Mouse (Mus musculus): Measurements from ENCODE around the gene Syk. TPM values are rescaled to one million over a fixed set of nuclear protein-coding genes. Genes with fewer than 3 reads are reported as not detected.

The Syk gene
- polyA plus RNA-seq, 1 experiment from 2014 or later = 1.9 TPM

- H3K4me1 ChIP-seq (ENCODE audit: control insufficient read depth, insufficient read depth, low read length) = no peaks in the 10 kb centered on the region
These were observed 34.2 kb downstream of the Syk start for GRCm38 (mm10) chr13:52617096-52617714.

GRCm38 (mm10) chr13:52618592-52618991 is 35.6 kb downstream of the Syk start:
- Histone ChIP-seq H3K9ac (replicated peaks; ENCODE audit: low read length) (no peak overlapping the region), H3K4me3 (replicated peaks; ENCODE audit: low read depth, low read length) (no peak overlapping the region), H3K9me3 (ENCODE audit: control insufficient read depth, low read length) (no peaks in the 10 kb centered on the region), H3K27me3 (ENCODE audit: control insufficient read depth, insufficient read depth, low read length) (no peaks in the 10 kb centered on the region), H3K27ac (replicated peaks; ENCODE audit: low read depth, low read length) (no peak overlapping the region), H3K4me2 (ENCODE audit: low read length) (no peak overlapping the region), H3K4me1 (ENCODE audit: control insufficient read depth, insufficient read depth, low read length) (no peaks in the 10 kb centered on the region), H3K36me3 (ENCODE audit: control insufficient read depth, insufficient read depth, low read length) (no peaks in the 10 kb centered on the region)
- ATAC-seq (ENCODE audit: low FRiP score, low TSS enrichment) = no peak
- 79% methylated on average over 4 of the region's 4 CpGs for WGBS
- DNase-seq = no peak

More at GRCm38 (mm10) chr13:52617096-52617714, 34.2 kb downstream of the Syk start:
- H3K4me2 ChIP-seq (ENCODE audit: low read length) = no peak overlapping the region
- WGBS = 51% methylated on average over 11 of the region's 11 CpGs
- no peaks in the 10 kb centered on the region for H3K9me3 ChIP-seq (ENCODE audit: control insufficient read depth, low read length)
- no peaks in the 10 kb centered on the region for H3K36me3 ChIP-seq (ENCODE audit: control insufficient read depth, insufficient read depth, low read length)
- no peaks in the 10 kb centered on the region for H3K27me3 ChIP-seq (ENCODE audit: control insufficient read depth, insufficient read depth, low read length)
- H3K4me3 ChIP-seq (replicated peaks; ENCODE audit: low read depth, low read length) = no peak overlapping the region
- H3K9ac ChIP-seq (replicated peaks; ENCODE audit: low read length) = no peak overlapping the region
- no peak for DNase-seq
- no peak overlapping the region for H3K27ac ChIP-seq (replicated peaks; ENCODE audit: low read depth, low read length)
- no peak for ATAC-seq (ENCODE audit: low FRiP score, low TSS enrichment)

GRCm38 (mm10) chr13:52619482-52619881 is 36.5 kb downstream of the Syk start:
- H3K4me2 ChIP-seq (ENCODE audit: low read length) = no peak overlapping the region
- no peaks in the 10 kb centered on the region for H3K27me3 ChIP-seq (ENCODE audit: control insufficient read depth, insufficient read depth, low read length)
- no peaks in the 10 kb centered on the region for H3K36me3 ChIP-seq (ENCODE audit: control insufficient read depth, insufficient read depth, low read length)
- no peaks in the 10 kb centered on the region for H3K4me1 ChIP-seq (ENCODE audit: control insufficient read depth, insufficient read depth, low read length)
- ATAC-seq (ENCODE audit: low FRiP score, low TSS enrichment) (no peak), DNase-seq (no peak)
- 86% methylated on average over 5 of the region's 5 CpGs for WGBS
- no peak overlapping the region for H3K9ac ChIP-seq (replicated peaks; ENCODE audit: low read length)
- no peak overlapping the region for H3K4me3 ChIP-seq (replicated peaks; ENCODE audit: low read depth, low read length)
- no peaks in the 10 kb centered on the region for H3K9me3 ChIP-seq (ENCODE audit: control insufficient read depth, low read length)
- no peak overlapping the region for H3K27ac ChIP-seq (replicated peaks; ENCODE audit: low read depth, low read length)

GRCm38 (mm10) chr13:52624038-52624437 is 41.1 kb downstream of the Syk start:
- no peaks in the 10 kb centered on the region for H3K27me3 ChIP-seq (ENCODE audit: control insufficient read depth, insufficient read depth, low read length)
- H3K4me2 ChIP-seq (ENCODE audit: low read length) = no peak overlapping the region
- DNase-seq (peak; percentile 76), ATAC-seq (ENCODE audit: low FRiP score, low TSS enrichment) (no peak)
- H3K36me3 ChIP-seq (ENCODE audit: control insufficient read depth, insufficient read depth, low read length) = no peaks in the 10 kb centered on the region
- H3K9ac ChIP-seq (replicated peaks; ENCODE audit: low read length) = no peak overlapping the region
- 67% methylated on average over 4 of the region's 4 CpGs for WGBS
- H3K4me3 ChIP-seq (replicated peaks; ENCODE audit: low read depth, low read length) = no peak overlapping the region
- no peaks in the 10 kb centered on the region for H3K4me1 ChIP-seq (ENCODE audit: control insufficient read depth, insufficient read depth, low read length)
- no peak overlapping the region for H3K27ac ChIP-seq (replicated peaks; ENCODE audit: low read depth, low read length)
- H3K9me3 ChIP-seq (ENCODE audit: control insufficient read depth, low read length) = no peaks in the 10 kb centered on the region

GRCm38 (mm10) chr13:52628602-52629001 is 45.6 kb downstream of the Syk start:
- ATAC-seq (ENCODE audit: low FRiP score, low TSS enrichment) (no peak), DNase-seq (peak; percentile 83)
- no peak overlapping the region for H3K4me2 ChIP-seq (ENCODE audit: low read length)
- no peak overlapping the region for H3K27ac ChIP-seq (replicated peaks; ENCODE audit: low read depth, low read length)
- no peak overlapping the region for H3K9ac ChIP-seq (replicated peaks; ENCODE audit: low read length)
- no peaks in the 10 kb centered on the region for H3K27me3 ChIP-seq (ENCODE audit: control insufficient read depth, insufficient read depth, low read length)
- H3K36me3 ChIP-seq (ENCODE audit: control insufficient read depth, insufficient read depth, low read length) = no peaks in the 10 kb centered on the region
- H3K4me3 ChIP-seq (replicated peaks; ENCODE audit: low read depth, low read length) = no peak overlapping the region
- no peaks in the 10 kb centered on the region for H3K9me3 ChIP-seq (ENCODE audit: control insufficient read depth, low read length)
- H3K4me1 ChIP-seq (ENCODE audit: control insufficient read depth, insufficient read depth, low read length) = no peaks in the 10 kb centered on the region
- WGBS = 32% methylated on average over 9 of the region's 9 CpGs

- H3K27me3 ChIP-seq (ENCODE audit: control insufficient read depth, insufficient read depth, low read length) = no peaks in the 10 kb centered on the region
- H3K27ac ChIP-seq (replicated peaks; ENCODE audit: low read depth, low read length) = no peak overlapping the region
- H3K36me3 ChIP-seq (ENCODE audit: control insufficient read depth, insufficient read depth, low read length) = no peaks in the 10 kb centered on the region
- no peaks in the 10 kb centered on the region for H3K4me1 ChIP-seq (ENCODE audit: control insufficient read depth, insufficient read depth, low read length)
- H3K9ac ChIP-seq (replicated peaks; ENCODE audit: low read length) = no peak overlapping the region
- H3K4me3 ChIP-seq (replicated peaks; ENCODE audit: low read depth, low read length) = no peak overlapping the region
- DNase-seq (peak; percentile 42), ATAC-seq (ENCODE audit: low FRiP score, low TSS enrichment) (no peak)
- 57% methylated on average over 4 of the region's 4 CpGs for WGBS
- no peak overlapping the region for H3K4me2 ChIP-seq (ENCODE audit: low read length)
- no peaks in the 10 kb centered on the region for H3K9me3 ChIP-seq (ENCODE audit: control insufficient read depth, low read length)
These were observed 48.7 kb downstream of the Syk start for GRCm38 (mm10) chr13:52631624-52632023.

GRCm38 (mm10) chr13:52635484-52635883 is 52.5 kb downstream of the Syk start:
- 91% methylated on average over 3 of the region's 3 CpGs for WGBS
- H3K9ac ChIP-seq (replicated peaks; ENCODE audit: low read length) = no peak overlapping the region
- DNase-seq = no peak
- no peaks in the 10 kb centered on the region for H3K27me3 ChIP-seq (ENCODE audit: control insufficient read depth, insufficient read depth, low read length)
- H3K9me3 ChIP-seq (ENCODE audit: control insufficient read depth, low read length) = no peaks in the 10 kb centered on the region
- H3K36me3 ChIP-seq (ENCODE audit: control insufficient read depth, insufficient read depth, low read length) = no peaks in the 10 kb centered on the region
- H3K4me3 ChIP-seq (replicated peaks; ENCODE audit: low read depth, low read length) = no peak overlapping the region
- ATAC-seq (ENCODE audit: low FRiP score, low TSS enrichment) = no peak
- H3K27ac ChIP-seq (replicated peaks; ENCODE audit: low read depth, low read length) = no peak overlapping the region
- no peak overlapping the region for H3K4me2 ChIP-seq (ENCODE audit: low read length)
- H3K4me1 ChIP-seq (ENCODE audit: control insufficient read depth, insufficient read depth, low read length) = no peaks in the 10 kb centered on the region

- ATAC-seq (ENCODE audit: low FRiP score, low TSS enrichment) (no peak), DNase-seq (no peak)
- Histone ChIP-seq H3K9ac (replicated peaks; ENCODE audit: low read length) (no peak overlapping the region), H3K27ac (replicated peaks; ENCODE audit: low read depth, low read length) (no peak overlapping the region), H3K4me1 (ENCODE audit: control insufficient read depth, insufficient read depth, low read length) (no peaks in the 10 kb centered on the region), H3K4me3 (replicated peaks; ENCODE audit: low read depth, low read length) (no peak overlapping the region), H3K4me2 (ENCODE audit: low read length) (no peak overlapping the region), H3K27me3 (ENCODE audit: control insufficient read depth, insufficient read depth, low read length) (no peaks in the 10 kb centered on the region), H3K36me3 (ENCODE audit: control insufficient read depth, insufficient read depth, low read length) (no peaks in the 10 kb centered on the region), H3K9me3 (ENCODE audit: control insufficient read depth, low read length) (no peaks in the 10 kb centered on the region)
- 78% methylated on average over 10 of the region's 10 CpGs for WGBS
These were observed 53.3 kb downstream of the Syk start for GRCm38 (mm10) chr13:52636176-52636748.

GRCm38 (mm10) chr13:52646566-52646965 is 63.6 kb downstream of the Syk start:
- no peak for DNase-seq
- no peaks in the 10 kb centered on the region for H3K4me1 ChIP-seq (ENCODE audit: control insufficient read depth, insufficient read depth, low read length)
- no peaks in the 10 kb centered on the region for H3K9me3 ChIP-seq (ENCODE audit: control insufficient read depth, low read length)
- H3K4me3 ChIP-seq (replicated peaks; ENCODE audit: low read depth, low read length) = no peak overlapping the region
- H3K27ac ChIP-seq (replicated peaks; ENCODE audit: low read depth, low read length) = no peak overlapping the region
- 88% methylated on average over 3 of the region's 3 CpGs for WGBS
- ATAC-seq (ENCODE audit: low FRiP score, low TSS enrichment) = no peak
- no peak overlapping the region for H3K4me2 ChIP-seq (ENCODE audit: low read length)
- no peaks in the 10 kb centered on the region for H3K27me3 ChIP-seq (ENCODE audit: control insufficient read depth, insufficient read depth, low read length)
- H3K9ac ChIP-seq (replicated peaks; ENCODE audit: low read length) = no peak overlapping the region
- H3K36me3 ChIP-seq (ENCODE audit: control insufficient read depth, insufficient read depth, low read length) = no peaks in the 10 kb centered on the region

Measured in midbrain, embryonic 14.5 days (tissue).